Mouse (Mus musculus) MEL (cell line): ENCODE results near the gene Eef2. TPM values are rescaled to one million over a fixed set of nuclear protein-coding genes. Genes with fewer than 3 reads are reported as not detected.

Experiments used
- DNase-seq: peaks from one replicate; pipeline ENCODE4 v3.0.0; 2011; ENCODE audit warnings: low read depth, low spot score
- H3K27ac ChIP-seq: 2 replicates; pipeline ENCODE4 v1.5.1; 2012; ENCODE audit warnings: low read depth, mild to moderate bottlenecking, control low read depth, low read length, moderate library complexity; ENCODE audit not compliant: control insufficient read depth
- H3K27me3 ChIP-seq, 2 experiments: fragments of 150-350 bp in 1 of 2; sonication (generic) in 1 of 2; 2 replicates each; pipeline ENCODE4 v1.6.1; 2012; ENCODE audit warnings: low read length in 2 of 2, mild to moderate bottlenecking in 2 of 2, improper control_type of control experiment in 1 of 2, moderate library complexity in 1 of 2; ENCODE audit not compliant: insufficient read depth in 2 of 2, control insufficient read depth in 1 of 2
- H3K36me3 ChIP-seq, 2 experiments: 2 replicates each; pipeline ENCODE4 v1.6.1; 2012 to 2014; ENCODE audit warnings: low read length in 2 of 2, improper control_type of control experiment in 1 of 2, inconsistent platforms in 1 of 2, mild to moderate bottlenecking in 1 of 2; ENCODE audit not compliant: insufficient read depth in 2 of 2, control insufficient read depth in 1 of 2
- H3K4me1 ChIP-seq, 2 experiments: fragments of 150-350 bp in 1 of 2; sonication (generic) in 1 of 2; 2 replicates each; pipeline ENCODE4 v1.6.1; 2012; ENCODE audit warnings: low read length in 2 of 2, improper control_type of control experiment in 1 of 2, mild to moderate bottlenecking in 1 of 2; ENCODE audit not compliant: insufficient read depth in 2 of 2, control insufficient read depth in 1 of 2
- H3K4me3 ChIP-seq, 2 experiments: fragments of 150-350 bp in 1 of 2; sonication (generic) in 1 of 2; 2 replicates each; pipeline ENCODE4 v1.5.1; 2012; ENCODE audit warnings: low read depth in 2 of 2, low read length in 2 of 2, mild to moderate bottlenecking in 2 of 2, moderate library complexity in 2 of 2, control low read depth in 1 of 2, improper control_type of control experiment in 1 of 2; ENCODE audit not compliant: control insufficient read depth in 1 of 2, insufficient read depth in 1 of 2
- H3K79me2 ChIP-seq: 2 replicates; pipeline ENCODE4 v1.6.1; 2012; ENCODE audit warnings: mild to moderate bottlenecking, low read length, moderate library complexity; ENCODE audit not compliant: control insufficient read depth, poor library complexity, insufficient read depth
- H3K9ac ChIP-seq: 2 replicates; pipeline ENCODE4 v1.6.1; 2012; ENCODE audit warnings: low read depth, mild to moderate bottlenecking, control low read depth, low read length, moderate library complexity; ENCODE audit not compliant: control insufficient read depth, poor library complexity, severe bottlenecking
- H3K9me3 ChIP-seq: fragments of 150-350 bp; sonication (generic); replicated peaks from 2 replicates; pipeline ENCODE4 v1.6.1; 2012; ENCODE audit warnings: mild to moderate bottlenecking, low read length, improper control_type of control experiment, moderate library complexity; ENCODE audit not compliant: insufficient read depth
- BHLHE40 ChIP-seq: IDR thresholded peaks from 2 replicates; pipeline ENCODE4 v1.6.1; 2012; ENCODE audit warnings: low read depth, mild to moderate bottlenecking, inconsistent platforms, low read length, improper control_type of control experiment, borderline replicate concordance
- CHD1 ChIP-seq: IDR thresholded peaks from 2 replicates; pipeline ENCODE4 v1.6.1; 2012; ENCODE audit warnings: low read depth, mild to moderate bottlenecking, inconsistent platforms, low read length, improper control_type of control experiment
- CTCF ChIP-seq, 3 experiments: IDR thresholded peaks in 2 of 3; conservative IDR thresholded peaks in 1 of 3; 2 replicates each; pipeline ENCODE4 v1.5.1; 2011 to 2012; ENCODE audit warnings: low read length in 3 of 3, low read depth in 2 of 3, mild to moderate bottlenecking in 2 of 3, improper control_type of control experiment in 1 of 3, inconsistent platforms in 1 of 3, mixed read lengths in 1 of 3, moderate library complexity in 1 of 3; ENCODE audit not compliant: control insufficient read depth in 1 of 3, insufficient read depth in 1 of 3, poor library complexity in 1 of 3, severe bottlenecking in 1 of 3
- E2F4 ChIP-seq: IDR thresholded peaks from 2 replicates; pipeline ENCODE4 v1.6.1; 2011; ENCODE audit warnings: low read depth, low read length, improper control_type of control experiment, borderline replicate concordance
- ELF1 ChIP-seq: IDR thresholded peaks from 2 replicates; pipeline ENCODE4 v1.6.1; 2014; ENCODE audit warnings: low read depth, mild to moderate bottlenecking, inconsistent platforms, low read length, improper control_type of control experiment, moderate library complexity
- ETS1 ChIP-seq: IDR thresholded peaks from 2 replicates; pipeline ENCODE4 v1.6.1; 2012; ENCODE audit warnings: low read depth, mild to moderate bottlenecking, inconsistent platforms, low read length, improper control_type of control experiment, moderate library complexity
- GATA1 ChIP-seq: IDR thresholded peaks from 2 replicates; pipeline ENCODE4 v1.6.1; 2011; ENCODE audit warnings: low read depth, low read length, improper control_type of control experiment
- HCFC1 ChIP-seq: IDR thresholded peaks from 2 replicates; pipeline ENCODE4 v1.6.1; 2012; ENCODE audit warnings: low read depth, mild to moderate bottlenecking, inconsistent platforms, low read length, improper control_type of control experiment, moderate library complexity
- JUND ChIP-seq: IDR thresholded peaks from 2 replicates; pipeline ENCODE4 v1.6.1; 2011; ENCODE audit warnings: low read depth, mild to moderate bottlenecking, improper control_type of control experiment, low read length
- KAT2A ChIP-seq: conservative IDR thresholded peaks from 2 replicates; pipeline ENCODE4 v1.6.1; 2012; ENCODE audit warnings: low read depth, low read length, improper control_type of control experiment, inconsistent platforms
- MAFK ChIP-seq: IDR thresholded peaks from 2 replicates; pipeline ENCODE4 v1.6.1; 2011; ENCODE audit warnings: low read depth, mild to moderate bottlenecking, low read length, improper control_type of control experiment, borderline replicate concordance
- MAZ ChIP-seq: IDR thresholded peaks from 2 replicates; pipeline ENCODE4 v1.6.1; 2012; ENCODE audit warnings: low read depth, mild to moderate bottlenecking, inconsistent platforms, low read length, improper control_type of control experiment
- MEF2A ChIP-seq: IDR thresholded peaks from 2 replicates; pipeline ENCODE4 v1.6.1; 2014; ENCODE audit warnings: low read depth, mild to moderate bottlenecking, inconsistent platforms, low read length, improper control_type of control experiment; ENCODE audit not compliant: poor library complexity, insufficient replicate concordance, severe bottlenecking; ENCODE audit errors: extremely low read depth
- MYC ChIP-seq: IDR thresholded peaks from 2 replicates; pipeline ENCODE4 v1.6.1; 2011; ENCODE audit warnings: low read depth, mild to moderate bottlenecking, low read length, improper control_type of control experiment, moderate library complexity
- NELFE ChIP-seq: IDR thresholded peaks from 2 replicates; pipeline ENCODE4 v1.6.1; 2011; ENCODE audit warnings: low read depth, low read length, improper control_type of control experiment
- POLR2AphosphoS2 ChIP-seq: IDR thresholded peaks from 2 replicates; pipeline ENCODE4 v1.6.1; 2011; ENCODE audit warnings: low read length, improper control_type of control experiment
- POLR2AphosphoS5 ChIP-seq: IDR thresholded peaks from 2 replicates; pipeline ENCODE4 v1.6.1; 2012; ENCODE audit warnings: low read depth, borderline replicate concordance, mild to moderate bottlenecking, inconsistent platforms, low read length, moderate library complexity, mixed read lengths
- RAD21 ChIP-seq: IDR thresholded peaks from 2 replicates; pipeline ENCODE4 v1.6.1; 2011; ENCODE audit warnings: mild to moderate bottlenecking, low read depth, low read length, improper control_type of control experiment
- SIN3A ChIP-seq: IDR thresholded peaks from 2 replicates; pipeline ENCODE4 v1.6.1; 2012; ENCODE audit warnings: low read length, improper control_type of control experiment, inconsistent platforms
- SMC3 ChIP-seq: IDR thresholded peaks from 2 replicates; pipeline ENCODE4 v1.6.1; 2011; ENCODE audit warnings: low read depth, low read length, improper control_type of control experiment
- TAL1 ChIP-seq: IDR thresholded peaks from 2 replicates; pipeline ENCODE4 v1.6.1; 2012; ENCODE audit warnings: mild to moderate bottlenecking, inconsistent platforms, low read length, moderate library complexity, mixed read lengths
- TBP ChIP-seq: IDR thresholded peaks from 2 replicates; pipeline ENCODE4 v1.8.0; 2011; ENCODE audit warnings: low read depth, low read length, improper control_type of control experiment
- TCF12 ChIP-seq: IDR thresholded peaks from 2 replicates; pipeline ENCODE4 v1.6.1; 2014; ENCODE audit warnings: low read depth, mild to moderate bottlenecking, inconsistent platforms, low read length, improper control_type of control experiment, moderate library complexity
- USF1 ChIP-seq: IDR thresholded peaks from 2 replicates; pipeline ENCODE4 v1.6.1; 2014; ENCODE audit warnings: low read depth, mild to moderate bottlenecking, inconsistent platforms, low read length, improper control_type of control experiment, moderate library complexity
- USF2 ChIP-seq, 2 experiments: IDR thresholded peaks; 2 replicates each; pipeline ENCODE4 v1.6.1; 2011 to 2012; ENCODE audit warnings: improper control_type of control experiment in 2 of 2, low read length in 2 of 2, borderline replicate concordance in 1 of 2, inconsistent platforms in 1 of 2, low read depth in 1 of 2, mild to moderate bottlenecking in 1 of 2; ENCODE audit not compliant: insufficient read depth in 1 of 2
- ZC3H11A ChIP-seq: IDR thresholded peaks from 2 replicates; pipeline ENCODE4 v1.6.1; 2012; ENCODE audit warnings: low read depth, mild to moderate bottlenecking, inconsistent platforms, low read length, improper control_type of control experiment
- ZKSCAN1 ChIP-seq: IDR thresholded peaks from 2 replicates; pipeline ENCODE4 v1.6.1; 2012; ENCODE audit warnings: low read depth, mild to moderate bottlenecking, inconsistent platforms, low read length, improper control_type of control experiment, moderate library complexity
- ZMIZ1 ChIP-seq: IDR thresholded peaks from 2 replicates; pipeline ENCODE4 v1.6.1; 2012; ENCODE audit warnings: low read depth, mild to moderate bottlenecking, inconsistent platforms, low read length, improper control_type of control experiment, moderate library complexity
- ZNF384 ChIP-seq: IDR thresholded peaks from 2 replicates; pipeline ENCODE4 v1.6.1; 2012; ENCODE audit warnings: low read depth, mild to moderate bottlenecking, inconsistent platforms, low read length, improper control_type of control experiment
- polyA plus RNA-seq, 2 experiments: library from polyadenylated mRNA; stranded (reverse) in 1 of 2; unstranded in 1 of 2; fragments of >175 nt in 1 of 2; fragments of >200 nt in 1 of 2; gene quantifications; 2 replicates each; pipeline versions ENCODE4 v1.2.1 to v1.2.4; 2012; ENCODE audit warnings: low replicate concordance in 2 of 2, low read depth in 1 of 2; ENCODE audit not compliant: insufficient read length in 2 of 2, insufficient read depth in 1 of 2, missing spikeins in 1 of 2
- total RNA-seq: library from RNA; depleted of rRNA; stranded (reverse); fragments of 300-350 nt; gene quantifications from 2 replicates; pipeline ENCODE4 v1.2.3, GENCODE M21; 2012

Eef2 gene
- total and polyA plus RNA-seq, 3 experiments, result 2,863 to 4,586 (median 3,442) TPM

GRCm38 (mm10) chr10:81167200-81168086 is 9.0 kb upstream of the Eef2 start, which contains the start of gene Pias4 (continued):
- TF ChIP-seq KAT2A, result no peak; the same call in 1 of the 2 replicates
- TF ChIP-seq ZKSCAN1, result no peak
- no peak for TF ChIP-seq ZNF384
- TF ChIP-seq BHLHE40, result peak; percentile 96
- no peak for TF ChIP-seq RAD21
- no peak for TF ChIP-seq POLR2AphosphoS5
- peak; percentile 8; the same call in 1 of the 2 replicates for TF ChIP-seq ZMIZ1
- TF ChIP-seq TAL1, result no peak
- no peak for TF ChIP-seq MEF2A
- TF ChIP-seq TBP, result peak; percentile 88
- no peak for TF ChIP-seq ETS1
- TF ChIP-seq USF2 (IDR thresholded peaks at IDR 0.05; ENCODE audit: borderline replicate concordance in 1 of 2, insufficient read depth in 1 of 2, low read depth in 1 of 2, low read length in 2 of 2), result peak; percentile 65 to 94; a peak in 3 of 4 replicates
- TF ChIP-seq SIN3A, result peak; percentile 93
- TF ChIP-seq CTCF (IDR thresholded peaks at IDR 0.05 in 2 of 3, conservative IDR thresholded peaks at IDR 0.05 in 1 of 3; ENCODE audit: control insufficient read depth in 1 of 3, insufficient read depth in 1 of 3, low read depth in 2 of 3, low read length in 3 of 3, poor library complexity in 1 of 3, severe bottlenecking in 1 of 3), result no peak
- TF ChIP-seq E2F4, result no peak
- no peak for TF ChIP-seq MYC

GRCm38 (mm10) chr10:81168087-81168431 is 8.4 kb upstream of the Eef2 start:
- DNase-seq, result no peak
- no peaks in the 10 kb centered on the region for H3K9me3 ChIP-seq
- H3K27me3 ChIP-seq, result no peaks in the 10 kb centered on the region
- H3K9ac ChIP-seq, result peak overlapping the region; percentile 89
- H3K4me1 ChIP-seq, result peaks cover 0 to 8% of the 10 kb centered on the region in 2 experiments; a peak in 1 of 4 replicates
- H3K4me3 ChIP-seq, result peak overlapping the region; percentile 53 to 78
- peaks cover 0 to 3% of the 10 kb centered on the region in 2 experiments; a peak in 2 of 4 replicates for H3K36me3 ChIP-seq
- peak overlapping the region; percentile 95 for H3K27ac ChIP-seq
- peaks cover 25% of the 10 kb centered on the region for H3K79me2 ChIP-seq
- TF ChIP-seq ETS1 (peak; percentile 22; the same call in 1 of the 2 replicates), MAZ (peak; percentile 45; the same call in 1 of the 2 replicates), TAL1 (no peak), POLR2AphosphoS2 (no peak), ELF1 (no peak), SIN3A (peak; percentile 9; the same call in 1 of the 2 replicates), HCFC1 (no peak), BHLHE40 (no peak), MAFK (no peak), GATA1 (no peak), TCF12 (peak; percentile 13; the same call in 1 of the 2 replicates), NELFE (no peak), E2F4 (0 out of 2 replicates have a peak, but pooled peaks have one; percentile 73), JUND (no peak), ZNF384 (no peak), USF2 (IDR thresholded peaks at IDR 0.05; ENCODE audit: borderline replicate concordance in 1 of 2, insufficient read depth in 1 of 2, low read depth in 1 of 2, low read length in 2 of 2) (no peak), SMC3 (no peak), USF1 (no peak), ZC3H11A (no peak), MEF2A (no peak), CHD1 (0 out of 2 replicates have a peak, but pooled peaks have one; percentile 48), ZMIZ1 (peak; percentile 69), MYC (peak; percentile 52; the same call in 1 of the 2 replicates)
